Mouse (Mus musculus): ENCODE results near the gene Gm21905. TPM values are rescaled to one million over a fixed set of nuclear protein-coding genes. Genes with fewer than 3 reads are reported as not detected.

The Gm21905 gene
- total RNA-seq (2021), result not detected

DNA sequence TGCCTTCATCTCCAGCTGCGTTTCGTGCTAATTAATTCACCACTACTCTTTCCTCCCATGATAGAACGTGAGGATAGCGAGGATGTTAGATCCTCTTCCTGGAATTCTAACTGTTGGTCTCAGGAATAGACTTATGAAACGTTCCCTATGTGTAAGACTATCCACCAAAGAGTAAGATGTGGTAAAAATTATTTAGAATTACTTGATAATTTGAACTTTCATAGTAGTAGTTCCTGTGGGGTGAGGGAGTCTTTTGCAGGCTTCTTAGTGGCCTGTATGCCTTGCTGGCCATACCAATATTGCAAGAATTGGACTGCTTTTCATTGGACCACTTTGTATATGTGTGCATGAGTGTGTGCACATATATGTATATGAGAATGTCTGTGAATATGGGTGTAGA lies at the start of gene Gm21905:
Gm21905 (minus strand) TSS at position 101 of the 400 bp plus-strand sequence.
- intact Hi-C loops (cut with DNase I), result loop anchor here (5.0 kb wide), 1 partner anchor 189 kb away; no protein-coding TSS in a partner anchor
- no peak for DNase-seq

DNA sequence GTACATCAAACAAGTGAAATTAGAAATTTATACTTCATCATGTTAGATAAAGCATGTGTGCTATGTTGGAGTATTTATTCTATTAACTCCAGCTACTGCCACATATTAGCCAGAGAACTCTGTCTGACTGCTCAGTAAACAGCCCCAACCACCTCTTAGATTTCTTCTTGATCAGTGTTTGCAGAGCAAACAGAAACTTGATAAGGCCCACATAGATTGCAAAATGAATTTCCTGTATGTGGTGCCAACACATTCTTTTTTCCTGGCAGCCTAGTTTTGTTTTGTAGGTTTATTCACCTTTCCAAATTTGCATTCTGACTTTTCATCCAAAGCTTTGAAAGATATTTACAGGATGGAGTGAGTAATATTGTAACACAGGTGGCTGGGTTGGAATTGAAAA lies 44.2 kb upstream of the Gm21905 start:
- no peak for DNase-seq
- intact Hi-C loops (cut with DNase I), result no loop called here

DNA sequence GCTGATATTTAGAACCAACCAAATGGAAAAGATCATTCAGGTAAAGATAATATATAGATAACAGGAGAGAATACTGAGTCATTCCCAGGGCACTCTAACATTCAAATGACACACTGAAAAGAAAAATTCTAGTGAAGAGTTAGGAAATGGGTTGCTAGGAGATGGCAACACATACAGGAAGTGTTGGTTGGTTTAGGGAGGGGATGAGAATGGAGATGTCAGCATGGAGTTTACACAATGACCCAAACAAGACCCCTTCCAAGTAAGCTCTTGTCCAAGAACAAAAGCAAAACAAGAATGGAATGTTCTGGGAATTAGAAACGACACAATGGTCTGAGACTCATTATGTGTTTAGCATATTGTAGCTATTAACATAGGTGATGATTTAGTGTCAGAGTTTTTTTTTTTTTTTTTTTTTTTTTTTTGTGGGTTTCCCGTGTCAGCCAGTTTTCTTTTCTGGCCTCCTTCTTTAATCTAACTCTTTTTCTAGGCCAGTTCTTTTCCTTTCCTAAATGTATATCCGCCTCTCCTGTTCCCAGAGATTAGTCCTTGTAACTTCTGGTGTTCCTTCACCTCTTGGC lies 35.8 kb upstream of the Gm21905 start:
- DNase-seq, result no peak
- intact Hi-C loops (cut with DNase I), result no loop called here

DNA sequence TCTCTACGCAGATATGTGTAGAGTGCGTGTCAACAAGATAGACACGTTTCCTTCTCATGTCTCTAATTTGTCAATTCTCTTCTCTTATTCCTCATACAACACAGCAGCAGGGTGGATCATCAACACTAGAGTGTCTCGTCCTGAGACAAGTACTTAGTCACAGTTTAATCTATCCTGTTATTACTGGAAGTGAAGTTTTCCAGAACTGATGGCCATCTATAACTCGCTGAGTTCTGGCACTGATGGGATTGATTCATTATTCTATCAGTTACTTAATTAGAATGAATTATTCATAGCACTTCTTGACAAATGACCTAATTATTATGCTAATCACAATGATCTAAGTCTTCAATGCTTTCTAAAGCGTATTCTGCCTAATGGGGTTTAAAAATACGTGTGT lies 23.3 kb upstream of the Gm21905 start:
- intact Hi-C loops (cut with DNase I), result no loop called here
- no peak for DNase-seq

DNA sequence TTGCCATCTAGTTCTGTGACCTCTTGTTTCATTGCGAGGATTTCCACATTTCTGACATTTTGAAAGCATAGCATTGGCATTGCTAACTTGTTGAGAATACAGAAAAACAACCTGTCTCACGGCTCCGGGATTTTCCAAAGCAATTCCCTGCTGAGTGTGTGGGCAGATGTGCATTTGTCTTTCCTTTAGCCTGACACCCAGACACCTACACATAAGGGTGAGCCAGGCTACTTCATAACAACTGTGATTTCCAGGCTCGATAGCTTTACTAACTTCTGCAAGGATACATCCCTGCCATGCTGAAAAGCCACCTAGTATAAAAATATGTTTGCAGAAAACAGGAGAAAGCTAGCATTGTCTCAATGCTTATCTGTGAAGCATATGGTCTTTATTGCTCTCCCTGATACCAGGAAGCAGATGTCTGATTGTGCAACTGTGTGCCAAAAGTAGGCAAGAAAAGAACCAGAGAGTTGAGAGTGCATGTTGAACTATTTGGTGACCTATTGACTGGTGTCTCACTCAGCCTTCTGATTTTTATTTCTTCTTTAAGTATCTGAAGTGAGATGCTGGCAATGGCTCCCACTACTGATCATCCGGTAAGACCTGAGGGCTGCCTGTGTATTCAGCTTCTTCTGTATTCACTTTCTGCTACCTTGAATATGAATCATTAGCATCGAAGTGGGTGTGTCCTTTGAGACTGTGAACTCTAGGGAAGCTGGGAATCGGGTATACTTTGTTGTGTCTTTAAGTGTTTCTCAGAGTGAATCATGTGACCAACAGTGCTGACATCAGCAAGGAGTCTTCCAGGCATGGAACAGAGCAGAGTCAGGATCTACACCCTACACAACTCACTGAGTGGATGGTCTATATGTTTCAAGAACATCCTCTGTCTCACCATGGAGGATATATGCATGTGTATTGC lies 15.7 kb upstream of the Gm21905 start:
- intact Hi-C loops (cut with DNase I), result no loop called here
- DNase-seq, result peak in 1 of 2 experiments; percentile 1

DNA sequence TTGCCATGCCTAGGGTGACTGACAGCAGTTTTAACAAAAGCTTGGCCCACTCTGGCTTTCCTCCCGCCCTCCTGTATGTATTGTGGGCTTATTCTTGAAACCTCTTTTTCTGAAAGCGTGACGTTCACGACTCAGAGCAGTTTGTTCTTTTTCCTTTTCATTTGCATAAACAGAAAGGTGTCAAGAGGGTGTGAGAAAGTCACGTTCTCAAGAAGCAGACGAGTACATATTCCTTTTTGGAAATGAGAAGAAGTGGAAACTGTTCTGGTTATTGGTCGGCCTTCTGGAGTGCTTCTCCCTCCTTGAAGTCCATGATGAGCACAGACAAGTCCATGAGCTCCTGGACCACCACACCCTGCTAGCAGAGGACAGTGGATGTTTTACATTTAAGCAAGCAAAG lies 9.3 kb upstream of the Gm21905 start:
- no peak for DNase-seq
- intact Hi-C loops (cut with DNase I), result no loop called here

DNA sequence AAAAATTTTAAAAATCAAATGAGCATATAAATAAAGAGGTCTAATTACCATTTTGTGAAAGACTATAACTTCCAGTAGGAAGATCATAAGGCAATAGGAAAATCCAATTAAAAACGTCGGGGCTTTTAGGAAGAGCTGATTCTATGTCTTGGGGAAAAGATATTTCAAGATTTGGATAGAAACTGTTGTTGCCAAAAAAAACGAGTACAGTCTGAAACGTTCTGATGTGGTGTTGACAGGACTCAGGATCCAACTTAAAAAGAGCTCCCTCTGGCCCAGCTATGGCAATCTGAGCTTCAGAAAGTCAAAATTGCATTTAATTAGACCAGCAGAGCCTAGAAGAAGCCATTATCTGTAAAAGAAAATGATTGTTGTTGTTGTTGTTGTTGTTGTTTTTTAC lies 7.9 kb upstream of the Gm21905 start:
- intact Hi-C loops (cut with DNase I), result no loop called here
- no peak for DNase-seq

DNA sequence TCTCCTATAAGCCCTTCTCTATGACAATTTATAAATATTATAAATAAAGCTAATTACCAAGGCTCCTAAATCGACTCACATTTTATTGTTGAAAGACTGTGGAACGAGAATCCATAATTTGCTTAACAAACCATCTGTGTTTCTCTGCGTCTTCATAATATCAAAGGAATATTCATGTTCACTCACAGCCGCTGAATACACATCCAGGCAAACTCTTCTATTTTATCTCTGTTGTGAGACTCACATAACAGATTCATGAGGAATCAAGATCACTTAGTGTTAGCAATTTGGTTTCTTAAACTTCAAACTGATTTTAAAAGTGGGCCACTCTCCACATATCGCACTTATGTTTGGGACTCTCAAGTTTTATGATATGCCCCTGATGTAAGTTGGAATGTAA lies 1.9 kb upstream of the Gm21905 start:
- DNase-seq, result no peak
- intact Hi-C loops (cut with DNase I), result loop anchor here (5.0 kb wide), 1 partner anchor 191 kb away; no protein-coding TSS in a partner anchor

DNA sequence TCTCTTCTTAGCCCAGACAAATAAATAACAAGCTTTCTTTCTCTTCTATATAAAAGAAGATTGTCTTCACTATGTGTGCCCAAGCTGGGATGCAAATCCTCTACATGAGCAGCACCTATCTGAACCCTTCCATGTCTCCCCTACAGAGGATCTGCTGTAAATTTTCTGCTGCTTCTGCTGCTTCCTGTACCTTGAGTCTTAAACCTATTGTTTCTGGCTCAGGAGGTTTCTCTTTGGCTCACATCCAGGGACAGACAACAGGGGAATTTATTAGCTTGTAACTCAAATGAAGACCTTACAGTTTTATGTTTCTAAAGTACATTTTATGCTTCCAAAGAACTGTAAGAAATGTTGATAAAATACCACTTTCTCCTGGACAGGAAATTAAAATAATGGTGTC lies 785 bp upstream of the Gm21905 start:
- intact Hi-C loops (cut with DNase I), result loop anchor here (5.0 kb wide), 1 partner anchor 190 kb away; no protein-coding TSS in a partner anchor
- no peak for DNase-seq

DNA sequence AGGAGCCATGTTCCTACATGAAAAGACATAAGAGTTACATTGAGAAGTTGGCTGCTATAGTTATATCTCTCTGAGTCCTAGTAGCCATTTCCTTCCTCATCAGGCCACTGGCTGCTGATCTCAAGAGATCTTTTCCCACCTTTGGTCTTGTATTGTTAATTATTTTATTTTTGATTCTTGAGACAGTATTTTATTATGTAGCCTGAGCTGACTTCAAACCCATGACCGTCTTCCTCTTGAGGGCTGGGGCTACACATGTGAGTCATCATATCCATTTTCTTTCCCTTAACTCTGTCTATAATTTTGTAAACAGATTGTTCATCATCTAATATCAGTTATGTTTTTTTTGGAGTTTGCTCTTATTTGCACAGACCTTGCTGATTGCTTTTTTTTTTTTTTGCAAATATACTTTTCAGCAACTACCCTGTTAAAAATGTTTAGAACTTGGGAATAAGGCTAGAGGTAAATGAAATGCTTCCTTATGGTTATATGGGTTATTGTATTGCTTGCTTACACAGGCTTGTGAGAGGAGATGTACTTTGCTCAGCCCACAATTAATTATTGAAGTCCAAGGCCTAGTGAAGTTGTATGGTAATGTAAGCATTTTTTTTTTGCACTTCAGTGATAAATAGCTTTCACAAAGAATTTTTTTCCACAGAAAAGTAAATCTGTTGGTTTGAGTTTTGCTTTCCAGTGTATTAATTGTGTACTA lies 2.0 kb downstream of the Gm21905 start:
- DNase-seq, result no peak
- intact Hi-C loops (cut with DNase I), result no loop called here

DNA sequence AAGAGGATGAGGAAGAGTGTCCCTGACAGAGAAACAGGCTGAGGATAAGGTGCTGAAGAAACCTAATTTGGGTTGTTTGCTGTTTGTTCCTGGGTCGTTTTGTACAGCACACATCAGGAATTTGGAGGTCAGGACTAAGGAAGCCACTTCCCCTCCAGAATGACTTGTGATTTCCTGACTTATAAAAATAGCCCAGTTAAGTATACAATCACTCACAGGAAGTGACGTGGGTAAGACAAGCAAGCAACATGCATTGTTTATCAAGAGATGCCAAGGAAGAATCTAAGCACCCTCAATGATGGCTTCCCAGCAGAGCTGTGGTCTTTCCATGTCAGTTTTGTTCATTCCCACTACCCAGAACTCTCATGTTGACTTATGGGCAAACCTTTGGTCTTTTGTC lies 3.0 kb downstream of the Gm21905 start:
- DNase-seq, result peak in 1 of 2 experiments; percentile 3
- intact Hi-C loops (cut with DNase I), result no loop called here

DNA sequence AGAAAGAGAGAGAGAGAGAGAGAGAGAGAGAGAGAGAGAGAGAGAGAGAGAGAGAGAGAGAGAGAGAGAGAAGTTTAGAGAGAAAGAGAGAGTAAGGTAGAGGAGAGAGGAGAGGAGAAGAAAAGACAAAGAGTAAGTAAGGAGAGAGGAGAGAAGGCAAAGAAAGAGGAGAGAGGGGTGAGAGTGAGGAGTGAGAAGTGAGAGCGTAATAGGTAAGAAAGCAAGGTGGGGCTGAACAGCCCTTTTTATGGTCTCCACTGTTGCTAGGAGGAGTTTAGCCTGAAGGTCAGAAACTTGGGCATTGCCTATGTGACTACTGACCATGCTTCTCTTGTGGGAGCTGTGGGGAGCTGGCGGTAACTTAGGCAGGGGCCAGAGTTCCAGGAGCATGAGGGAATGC lies 4.9 kb downstream of the Gm21905 start, which contains the start of gene Gm5108:
Gm5108 (plus strand) TSS at position 301 of the 400 bp plus-strand sequence.
- no peak for DNase-seq
- intact Hi-C loops (cut with DNase I), result no loop called here

DNA sequence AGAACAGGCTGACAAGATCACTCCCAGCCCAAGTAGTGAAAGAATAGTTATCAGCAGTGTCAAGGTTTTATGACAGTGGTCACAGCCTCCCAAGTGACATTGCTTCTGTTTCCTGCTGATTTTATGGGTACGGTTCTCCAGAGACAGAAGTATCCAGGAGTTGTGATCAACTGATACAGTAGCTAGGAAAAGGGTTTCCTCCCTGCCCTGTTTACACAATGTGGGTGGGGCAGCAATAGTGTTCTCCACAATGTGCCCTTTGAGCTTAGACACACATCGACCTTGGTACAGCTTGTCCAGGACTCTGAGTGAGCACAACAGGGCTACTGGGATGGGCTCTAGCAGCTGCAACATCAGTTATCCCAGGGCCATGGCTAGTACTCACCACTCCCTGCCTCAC lies 14.6 kb downstream of the Gm21905 start:
- DNase-seq, result no peak
- intact Hi-C loops (cut with DNase I), result no loop called here

DNA sequence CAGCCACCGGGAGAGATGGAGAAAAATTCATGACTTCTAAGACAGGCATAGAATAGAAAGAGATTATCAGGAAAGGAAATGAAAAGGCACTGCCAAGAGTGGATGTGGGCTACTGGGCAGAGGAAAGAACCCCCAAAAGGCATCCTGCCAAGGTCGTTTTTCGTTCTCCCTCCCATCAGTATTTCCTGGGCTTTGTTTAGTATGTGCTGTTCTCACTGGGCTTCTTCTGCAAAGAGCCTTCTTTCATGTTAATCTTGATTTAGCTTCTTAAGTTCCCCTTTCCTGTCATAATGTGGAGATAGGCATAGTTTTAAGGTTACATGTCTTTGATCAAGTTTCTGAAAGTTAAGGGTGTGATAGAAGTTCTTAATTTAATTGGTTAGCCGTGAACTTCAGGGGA lies 15.6 kb downstream of the Gm21905 start:
- intact Hi-C loops (cut with DNase I), result no loop called here
- DNase-seq, result no peak

DNA sequence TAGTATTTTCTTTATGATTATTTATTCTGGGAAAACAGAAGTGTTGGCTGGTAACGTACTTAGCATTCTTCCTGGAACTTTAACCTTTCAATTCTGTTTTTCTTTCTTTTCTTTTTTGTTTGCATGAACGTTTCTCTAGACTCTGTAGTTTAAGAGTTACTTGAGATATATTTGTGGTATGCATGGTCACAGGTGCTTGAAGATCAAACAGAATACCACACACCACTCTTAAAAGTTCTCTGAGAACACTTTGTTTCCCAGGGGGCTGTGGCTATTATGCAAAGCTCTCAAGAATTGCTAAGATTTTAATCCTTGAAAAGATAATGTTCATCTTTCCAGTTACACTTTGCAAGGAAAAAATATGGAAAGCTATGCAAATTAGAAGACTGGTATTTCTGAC lies 41.7 kb downstream of the Gm21905 start:
- DNase-seq, result no peak
- intact Hi-C loops (cut with DNase I), result no loop called here

DNA sequence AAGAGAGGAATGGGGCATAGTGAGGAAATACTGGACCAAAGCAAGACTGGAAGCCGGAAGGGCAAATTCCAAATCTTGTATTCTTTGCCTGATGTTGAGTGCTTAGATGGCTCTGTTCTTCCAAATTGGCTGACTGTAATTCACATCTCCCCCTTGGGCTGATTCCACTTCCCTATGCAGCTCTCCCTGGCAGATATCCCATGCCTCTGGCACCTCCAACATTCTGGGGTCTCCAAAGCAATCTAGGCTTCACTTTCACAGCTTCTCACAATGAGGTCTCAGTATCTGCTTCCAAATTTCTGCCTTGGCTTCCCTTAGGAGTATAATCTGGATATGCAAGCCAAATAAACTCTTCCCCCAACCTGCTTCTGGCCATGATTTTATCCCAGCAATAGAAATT lies 47.3 kb downstream of the Gm21905 start:
- DNase-seq, result no peak
- intact Hi-C loops (cut with DNase I), result no loop called here

DNA sequence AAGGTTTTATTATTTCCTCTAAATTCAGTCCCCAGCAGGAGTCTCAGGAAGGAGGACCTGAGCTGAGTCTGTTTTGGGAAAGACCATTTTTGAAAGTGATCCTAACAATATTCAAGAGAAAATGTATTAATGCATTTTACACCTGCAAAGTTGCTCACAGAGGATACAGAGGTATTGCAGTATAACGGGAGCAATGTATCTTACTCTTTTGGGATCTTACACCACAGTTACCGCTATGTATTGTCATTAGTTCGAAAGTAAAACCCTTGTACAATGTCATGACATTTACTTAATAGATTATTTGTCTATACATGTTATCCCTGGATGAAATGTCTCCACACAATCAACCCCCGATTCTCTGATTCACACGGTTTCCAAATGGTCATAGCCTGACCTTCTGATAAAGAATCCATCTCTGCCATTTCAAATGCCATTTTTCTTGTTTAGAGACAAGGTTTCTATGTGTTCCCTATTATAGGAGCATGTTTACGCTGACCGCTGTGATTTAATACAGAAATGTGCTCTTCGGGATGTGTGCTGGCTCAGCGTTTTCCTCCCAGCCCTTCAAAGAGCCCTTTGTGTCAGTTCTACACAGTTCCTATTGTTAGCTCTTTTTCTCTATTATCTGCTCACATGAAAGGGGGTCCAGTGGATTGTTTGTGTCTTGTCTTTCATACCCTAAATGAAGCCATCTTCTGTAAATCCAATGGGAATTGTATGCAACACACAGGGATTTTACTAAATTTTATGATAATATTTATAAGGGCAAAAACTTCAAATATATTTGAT lies 61.6 kb downstream of the Gm21905 start:
- DNase-seq, result no peak
- intact Hi-C loops (cut with DNase I), result no loop called here

DNA sequence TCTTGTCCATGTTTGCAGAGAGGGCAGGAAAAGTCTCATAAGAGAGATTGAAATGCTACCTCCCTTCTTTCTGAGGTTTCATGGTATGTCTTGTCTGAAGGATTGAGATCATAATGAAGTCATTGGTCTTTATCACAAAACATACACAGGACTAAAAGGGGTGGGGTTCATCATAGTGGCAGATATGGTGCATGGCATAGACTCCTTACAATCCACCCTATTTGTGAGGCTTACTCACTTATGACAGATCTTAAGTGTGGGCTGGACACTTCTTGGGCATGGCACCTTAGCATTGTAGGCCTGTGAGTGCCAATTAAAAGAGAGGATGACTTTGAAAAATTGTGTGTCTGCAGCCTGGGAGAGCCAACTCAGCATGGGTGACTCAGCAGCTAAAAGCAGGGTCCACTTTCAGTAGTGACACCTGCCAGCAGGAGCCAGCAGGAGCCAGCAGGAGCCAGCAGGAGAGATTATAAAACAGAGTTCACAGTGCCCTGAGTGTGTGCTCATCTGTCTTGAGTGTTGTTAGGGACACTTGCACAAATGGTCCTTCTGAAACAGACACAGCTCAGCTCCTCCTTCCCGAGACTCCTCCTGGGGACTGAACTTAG lies 62.6 kb downstream of the Gm21905 start:
- intact Hi-C loops (cut with DNase I), result no loop called here
- DNase-seq, result no peak

Data from heart, postnatal 10 days (tissue).